ENCODE assay signal across 19 mouse cellular contexts in genomic region chr10:125795323-125795722, GRCm38 (mm10).
"Had no signal": no experiment of that assay in that cellular context is flagged by ENCODE, and none has a peak within 500 bp of the region (broad histone marks: within the 10 kb centered on the region; RNA-seq: fewer than 3 reads in every experiment).

No protein-coding gene starts in this region.

- H3K27ac ChIP-seq: liver, embryonic 14.5 days; midbrain, embryonic 10.5 days; midbrain, embryonic 13.5 days; midbrain, embryonic 15.5 days; neural tube, embryonic 13.5 days; neural tube, embryonic 15.5 days; stomach, embryonic 15.5 days; stomach, postnatal 0 days had no signal

- H3K4me1 ChIP-seq: midbrain, embryonic 13.5 days; stomach, embryonic 15.5 days had no signal

- H3K9me3 ChIP-seq: midbrain, embryonic 13.5 days; midbrain, embryonic 15.5 days; neural tube, embryonic 15.5 days; stomach, embryonic 15.5 days had no signal

- DNase-seq: lung, adult 18-20 months; lung, embryonic 14.5 days; lung, postnatal 10 days; lung, postnatal 4 days; retina, postnatal 1 day; right cerebral cortex, adult 18-20 months; right cerebral cortex, postnatal 25 days; right cerebral cortex, postnatal 4 days; thymus, adult 2 months; thymus, postnatal 25 days had no signal

- H3K27me3 ChIP-seq: midbrain, embryonic 13.5 days; midbrain, embryonic 15.5 days; neural tube, embryonic 13.5 days; neural tube, embryonic 15.5 days; stomach, embryonic 15.5 days had no signal

- H3K36me3 ChIP-seq: midbrain, embryonic 10.5 days; midbrain, embryonic 13.5 days; midbrain, embryonic 15.5 days; neural tube, embryonic 13.5 days; neural tube, embryonic 15.5 days; stomach, embryonic 15.5 days had no signal

- ATAC-seq: midbrain, embryonic 13.5 days; midbrain, embryonic 15.5 days had no signal

- H3K9ac ChIP-seq: liver, embryonic 14.5 days; lung, embryonic 14.5 days; midbrain, embryonic 13.5 days; midbrain, embryonic 15.5 days; neural tube, embryonic 13.5 days; neural tube, embryonic 15.5 days; stomach, embryonic 15.5 days had no signal

- H3K4me2 ChIP-seq: lung, embryonic 14.5 days; midbrain, embryonic 13.5 days; midbrain, embryonic 15.5 days; neural tube, embryonic 13.5 days; neural tube, embryonic 15.5 days; stomach, embryonic 15.5 days had no signal

- H3K4me3 ChIP-seq: midbrain, embryonic 10.5 days; midbrain, embryonic 13.5 days; midbrain, embryonic 15.5 days; myocyte; neural tube, embryonic 13.5 days; neural tube, embryonic 15.5 days; stomach, embryonic 15.5 days had no signal
